Mouse (Mus musculus) hindbrain, embryonic 11.5 days (tissue): ENCODE results near the gene Ldhd. TPM values are rescaled to one million over a fixed set of nuclear protein-coding genes. Genes with fewer than 3 reads are reported as not detected.
A peak's percentile ranks its signal among the peaks of the same experiment; 100 is the strongest.

Experiments
- ATAC-seq: fragments of 200-750 bp; cut with Nextera tagmentation; 2 replicates; pipeline ENCODE4 v1.8.0; 2017; ENCODE audit warnings: mild to moderate bottlenecking, moderate TSS enrichment, moderate library complexity; ENCODE audit not compliant: low FRiP score
- DNase-seq: peaks from one replicate; pipeline ENCODE4 v3.0.0-alpha.2; 2015; ENCODE audit warnings: low spot score
- H3K27ac ChIP-seq: fragments of 300-500 bp; sonication (generic); 2 replicates; pipeline ENCODE4 v1.5.1; 2014; ENCODE audit warnings: mild to moderate bottlenecking, low read depth, low read length
- H3K27me3 ChIP-seq: fragments of 300-500 bp; sonication (generic); 2 replicates; pipeline ENCODE4 v1.6.1; 2014; ENCODE audit warnings: mild to moderate bottlenecking, low read length, moderate library complexity, mixed read lengths; ENCODE audit not compliant: control insufficient read depth, insufficient read depth
- H3K36me3 ChIP-seq: fragments of 300-500 bp; sonication (generic); 2 replicates; pipeline ENCODE4 v1.6.1; 2014; ENCODE audit warnings: mild to moderate bottlenecking, low read length, moderate library complexity, mixed read lengths; ENCODE audit not compliant: control insufficient read depth, insufficient read depth
- H3K4me1 ChIP-seq: fragments of 300-500 bp; sonication (generic); replicated peaks from 2 replicates; pipeline ENCODE4 v1.6.1; 2014; ENCODE audit warnings: low read length, mixed read lengths; ENCODE audit not compliant: control insufficient read depth, insufficient read depth
- H3K4me2 ChIP-seq: fragments of 300-500 bp; sonication (generic); replicated peaks from 2 replicates; pipeline ENCODE4 v1.6.1; 2014; ENCODE audit warnings: mild to moderate bottlenecking, low read depth, low read length
- H3K4me3 ChIP-seq: fragments of 300-500 bp; sonication (generic); 2 replicates; pipeline ENCODE4 v1.5.1; 2014; ENCODE audit warnings: low read depth, low read length
- H3K9ac ChIP-seq: fragments of 300-500 bp; sonication (generic); 2 replicates; pipeline ENCODE4 v1.6.1; 2014; ENCODE audit warnings: low read depth, low read length
- H3K9me3 ChIP-seq: fragments of 300-500 bp; sonication (generic); 2 replicates; pipeline ENCODE4 v1.6.1; 2016; ENCODE audit warnings: low read length; ENCODE audit not compliant: control insufficient read depth
- WGBS: fragments of 180-500 bp; shearing (Covaris S2); extraction: QIAGEN DNeasy Blood & Tissue Kit; methylation state at CpG from one replicate; pipeline ENCODE4 v1.1.7; 2014; 5-methylcytosine and 5-hydroxymethylcytosine counted together
- polyA plus RNA-seq: library from polyadenylated mRNA; unstranded; fragments of >200 nt; fragmentation: Nextera tagmentation; extraction: Ambion mirVana; gene quantifications from 2 replicates; pipeline ENCODE4 v1.2.1, GENCODE M21; 2014

The Ldhd gene
- polyA plus RNA-seq, 1 experiment from 2014 or later = 0.08 TPM

- no peak overlapping the region for H3K4me2 ChIP-seq
These were observed 7.9 kb upstream of the Ldhd start for GRCm38 (mm10) chr8:111638086-111638485.

GRCm38 (mm10) chr8:111632976-111633375 is 2.8 kb upstream of the Ldhd start:
- 92% methylated on average over 3 of the region's 3 CpGs for WGBS
- no peak overlapping the region for H3K9ac ChIP-seq
- no peak overlapping the region for H3K27ac ChIP-seq
- no peak overlapping the region for H3K4me2 ChIP-seq
- no peaks in the 10 kb centered on the region for H3K9me3 ChIP-seq
- no peaks in the 10 kb centered on the region for H3K36me3 ChIP-seq
- H3K4me3 ChIP-seq = no peak overlapping the region
- H3K27me3 ChIP-seq = no peaks in the 10 kb centered on the region
- ATAC-seq (no peak), DNase-seq (no peak)
- H3K4me1 ChIP-seq = no peaks in the 10 kb centered on the region

More at GRCm38 (mm10) chr8:111638086-111638485, 7.9 kb upstream of the Ldhd start:
- no peaks in the 10 kb centered on the region for H3K36me3 ChIP-seq
- H3K4me3 ChIP-seq = no peak overlapping the region
- H3K9ac ChIP-seq = no peak overlapping the region
- 0 out of 2 replicates have a peak, but pooled peaks cover 2% of the 10 kb centered on the region for H3K4me1 ChIP-seq
- ATAC-seq (no peak), DNase-seq (no peak)
- no peaks in the 10 kb centered on the region for H3K9me3 ChIP-seq
- no peak overlapping the region for H3K27ac ChIP-seq
- no peaks in the 10 kb centered on the region for H3K27me3 ChIP-seq

GRCm38 (mm10) chr8:111631589-111631988 is 1.4 kb upstream of the Ldhd start:
- Histone ChIP-seq H3K9me3 (no peaks in the 10 kb centered on the region), H3K4me2 (no peak overlapping the region), H3K36me3 (no peaks in the 10 kb centered on the region), H3K27ac (no peak overlapping the region), H3K27me3 (no peaks in the 10 kb centered on the region), H3K4me3 (no peak overlapping the region), H3K4me1 (no peaks in the 10 kb centered on the region), H3K9ac (no peak overlapping the region)
- ATAC-seq = no peak
- WGBS = 95% methylated on average over 8 of the region's 8 CpGs
- no peak for DNase-seq

DNA sequence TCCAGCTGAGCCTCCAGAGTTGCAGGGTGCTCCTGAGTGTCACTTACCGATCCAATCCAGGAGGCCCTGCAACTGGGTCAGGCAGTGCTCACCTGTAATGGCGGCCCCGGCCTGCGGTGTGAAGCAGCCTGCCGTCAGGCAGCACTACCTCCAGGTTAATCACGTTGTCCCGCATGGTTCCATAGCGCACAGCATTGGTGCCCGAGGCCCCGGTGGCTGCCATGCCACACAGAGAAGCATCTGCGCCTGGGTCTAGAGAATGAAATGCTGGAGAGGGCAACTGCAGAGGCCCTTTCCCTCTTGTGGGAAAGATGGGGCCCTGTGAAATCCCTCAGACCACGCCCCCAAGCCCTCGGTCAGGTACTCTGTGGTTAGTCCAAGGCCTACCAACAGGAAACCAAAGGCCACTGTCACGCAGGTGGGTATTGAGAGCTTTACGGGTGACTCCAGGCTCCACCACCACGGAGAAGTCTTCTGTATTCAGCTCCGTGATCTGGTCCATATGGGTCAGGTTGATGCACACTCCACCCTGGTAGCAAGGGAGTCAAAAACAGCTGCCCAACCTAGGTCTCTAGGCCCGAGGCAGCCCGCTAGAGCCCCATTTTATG is 1.2 kb downstream of the Ldhd start:
- Histone ChIP-seq H3K9ac (no peak overlapping the region), H3K27me3 (no peaks in the 10 kb centered on the region), H3K27ac (no peak overlapping the region), H3K4me3 (no peak overlapping the region), H3K36me3 (no peaks in the 10 kb centered on the region), H3K4me2 (no peak overlapping the region), H3K9me3 (no peaks in the 10 kb centered on the region), H3K4me1 (no peaks in the 10 kb centered on the region)
- no peak for DNase-seq
- 87% methylated on average over 19 of the region's 19 CpGs for WGBS
- ATAC-seq = no peak

- Histone ChIP-seq H3K9me3 (no peaks in the 10 kb centered on the region), H3K4me1 (no peaks in the 10 kb centered on the region), H3K9ac (no peak overlapping the region), H3K36me3 (no peaks in the 10 kb centered on the region), H3K27me3 (no peaks in the 10 kb centered on the region), H3K27ac (no peak overlapping the region), H3K4me3 (no peak overlapping the region), H3K4me2 (no peak overlapping the region)
- 95% methylated on average over 12 of the region's 12 CpGs for WGBS
- ATAC-seq (no peak), DNase-seq (no peak)
These were observed 1.8 kb downstream of the Ldhd start for GRCm38 (mm10) chr8:111628401-111628800.

GRCm38 (mm10) chr8:111627923-111628322 is 2.3 kb downstream of the Ldhd start:
- ATAC-seq (no peak), DNase-seq (no peak)
- H3K27me3 ChIP-seq = no peaks in the 10 kb centered on the region
- H3K27ac ChIP-seq = no peak overlapping the region
- H3K4me2 ChIP-seq = no peak overlapping the region
- H3K9ac ChIP-seq = no peak overlapping the region
- no peaks in the 10 kb centered on the region for H3K9me3 ChIP-seq
- H3K36me3 ChIP-seq = no peaks in the 10 kb centered on the region
- H3K4me3 ChIP-seq = no peak overlapping the region
- H3K4me1 ChIP-seq = no peaks in the 10 kb centered on the region
- WGBS = 97% methylated on average over 9 of the region's 9 CpGs

GRCm38 (mm10) chr8:111626933-111627332 is 3.2 kb downstream of the Ldhd start:
- Histone ChIP-seq H3K4me2 (no peak overlapping the region), H3K27me3 (no peaks in the 10 kb centered on the region), H3K9me3 (no peaks in the 10 kb centered on the region), H3K4me3 (no peak overlapping the region), H3K9ac (no peak overlapping the region), H3K4me1 (no peaks in the 10 kb centered on the region), H3K27ac (no peak overlapping the region), H3K36me3 (no peaks in the 10 kb centered on the region)
- no peak for ATAC-seq
- DNase-seq = no peak
- WGBS = 94% methylated on average over 14 of the region's 14 CpGs

DNA sequence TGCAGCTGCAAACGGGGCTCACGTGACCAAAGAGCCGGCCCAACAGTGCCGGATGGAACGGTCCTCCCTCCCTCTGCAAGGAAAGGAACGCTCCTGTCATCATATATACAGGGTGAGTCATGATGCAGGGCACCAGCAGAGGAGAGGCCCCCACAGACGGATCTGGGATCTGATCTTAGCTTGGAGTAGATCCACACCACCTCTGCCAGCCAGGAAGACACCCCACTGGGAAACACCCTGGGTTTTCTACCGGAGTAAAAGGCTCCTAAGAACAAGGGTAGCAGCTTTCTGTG is 3.7 kb downstream of the Ldhd start:
- Histone ChIP-seq H3K27ac (no peak overlapping the region), H3K4me3 (no peak overlapping the region), H3K9me3 (no peaks in the 10 kb centered on the region), H3K4me1 (no peaks in the 10 kb centered on the region), H3K27me3 (no peaks in the 10 kb centered on the region), H3K36me3 (no peaks in the 10 kb centered on the region), H3K4me2 (no peak overlapping the region), H3K9ac (no peak overlapping the region)
- WGBS = 80% methylated on average over 8 of the region's 8 CpGs
- DNase-seq = no peak
- ATAC-seq = no peak

- H3K4me3 ChIP-seq = no peak overlapping the region
- DNase-seq (peak; percentile 84), ATAC-seq (peak; percentile 12; the same call in 1 of the 2 replicates)
- H3K27ac ChIP-seq = no peak overlapping the region
- no peaks in the 10 kb centered on the region for H3K4me1 ChIP-seq
- H3K27me3 ChIP-seq = no peaks in the 10 kb centered on the region
- H3K4me2 ChIP-seq = no peak overlapping the region
- no peak overlapping the region for H3K9ac ChIP-seq
- H3K9me3 ChIP-seq = no peaks in the 10 kb centered on the region
- no peaks in the 10 kb centered on the region for H3K36me3 ChIP-seq
- 42% methylated on average over 6 of the region's 6 CpGs for WGBS
These were observed 4.3 kb downstream of the Ldhd start for GRCm38 (mm10) chr8:111625694-111626527.
